Mouse (Mus musculus) ovary, adult 18-20 months (tissue): Measurements from ENCODE around the gene Proser3.

Source experiments
- DNase-seq: peaks from one replicate; pipeline ENCODE4 v3.0.0; 2022; ENCODE audit warnings: low spot score, mixed read lengths

Proser3 gene

GRCm38 (mm10) chr7:30579950-30580349, 27.9 kb upstream of the Proser3 start:
- DNase-seq = no peak

DNA sequence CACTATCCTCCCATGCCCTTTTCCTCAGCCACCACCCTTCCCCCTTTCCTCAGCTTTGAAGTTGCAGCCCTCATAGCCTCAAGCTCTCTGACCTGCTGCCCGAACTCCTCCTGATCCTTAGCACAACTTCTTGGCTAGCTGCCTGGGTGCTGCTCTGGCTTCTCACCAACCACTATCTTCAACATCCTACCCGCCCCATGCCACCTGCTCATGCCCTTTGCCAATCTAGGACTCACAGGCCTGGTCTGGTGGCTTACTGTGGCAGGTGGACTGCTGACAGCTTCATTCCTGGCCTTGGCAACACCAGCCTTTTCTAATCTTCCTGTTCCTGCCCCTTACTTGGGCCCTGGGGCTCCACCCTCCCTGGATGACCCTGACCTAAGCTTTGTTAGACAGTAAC, 20.9 kb upstream of the Proser3 start:
- peak; percentile 58 for DNase-seq

DNA sequence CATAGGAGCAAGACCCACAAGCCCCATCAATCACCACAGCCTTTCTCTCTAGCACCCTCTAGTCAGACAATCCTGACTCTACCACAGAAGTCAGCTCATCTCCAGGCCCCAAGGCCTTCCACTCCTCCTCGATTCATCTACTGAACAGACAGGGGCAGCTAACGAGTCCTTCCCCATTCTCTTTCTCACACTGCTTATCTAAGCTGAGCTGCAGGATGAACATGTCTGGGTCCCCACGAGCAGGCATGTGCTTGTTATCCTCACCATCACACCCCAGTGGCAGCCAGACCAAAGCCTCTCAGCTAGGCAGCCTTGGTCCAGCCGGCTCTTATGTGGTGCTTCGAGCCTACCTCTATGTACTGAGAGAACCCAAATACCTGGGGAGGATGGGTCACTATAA, 20.3 kb upstream of the Proser3 start:
- DNase-seq = no peak

- no peak for DNase-seq
Measured at GRCm38 (mm10) chr7:30567555-30567954, 15.5 kb upstream of the Proser3 start.

DNA sequence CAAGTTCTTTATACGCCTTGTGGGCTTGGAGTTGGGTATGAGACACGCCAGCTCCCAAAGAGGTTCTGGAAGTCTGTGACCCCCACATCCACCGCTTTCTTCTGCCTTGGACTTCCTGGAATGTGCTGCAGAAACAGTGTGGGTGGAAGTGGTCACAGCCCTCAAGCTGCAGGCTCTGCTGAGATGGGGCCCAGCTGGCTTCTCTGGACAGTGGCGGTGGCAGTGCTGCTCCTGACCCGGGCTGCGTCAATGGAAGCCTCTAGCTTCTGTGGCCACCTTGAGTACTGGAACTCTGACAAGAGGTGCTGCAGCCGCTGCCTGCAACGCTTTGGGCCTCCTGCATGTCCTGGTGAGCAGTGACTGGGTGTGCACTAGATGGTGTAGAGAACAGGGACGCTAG, 13.9 kb upstream of the Proser3 start:
- DNase-seq = no peak

DNA sequence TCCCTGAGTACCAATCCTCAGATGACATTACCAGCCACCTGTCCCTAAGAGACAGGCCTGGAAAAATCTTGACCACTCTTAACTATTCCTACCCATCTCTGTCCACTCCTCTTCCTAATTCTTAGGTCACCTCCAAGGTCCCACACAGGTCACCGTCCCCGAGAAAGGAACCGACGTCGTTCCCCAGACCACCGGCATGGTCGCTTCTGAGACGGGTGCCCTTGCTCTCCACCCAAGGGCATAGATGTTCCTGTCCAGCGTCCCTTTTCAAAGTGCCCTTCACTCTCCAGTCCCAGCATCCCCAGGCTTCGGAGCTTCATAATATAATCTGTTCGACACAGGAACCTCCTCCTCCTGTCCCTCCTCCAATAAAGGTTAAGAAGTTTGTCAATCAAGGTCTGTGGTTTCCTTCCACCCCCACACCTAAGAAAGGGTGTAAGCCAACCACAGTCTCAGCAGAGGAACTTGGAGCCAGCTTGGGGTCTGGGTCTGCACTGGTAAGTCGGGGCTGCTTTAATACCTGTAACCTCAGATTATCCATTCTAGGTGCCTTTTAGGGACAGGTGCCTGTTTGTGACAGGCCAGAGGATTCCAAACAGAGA, 13.0 kb upstream of the Proser3 start, which contains the start of gene Igflr1:
Gene Igflr1 (plus strand): TSS at position 458 of the 602 bp plus-strand sequence.
- DNase-seq = no peak

- DNase-seq = no peak
Measured at GRCm38 (mm10) chr7:30563906-30564280, 11.8 kb upstream of the Proser3 start.

- peak; percentile 96 for DNase-seq
Measured at GRCm38 (mm10) chr7:30563117-30563905, 11.2 kb upstream of the Proser3 start, which contains the start of the genes U2af1l4, Gm49396 and Psenen. U2af1l4 (plus strand) TSS chr7:30563301. Gm49396 (plus strand) TSS chr7:30563344. Psenen (minus strand) TSS chr7:30563627.

- no peak for DNase-seq
Measured at GRCm38 (mm10) chr7:30562526-30563116, 10.5 kb upstream of the Proser3 start.

- no peak for DNase-seq
Measured at GRCm38 (mm10) chr7:30560296-30560695, 8.2 kb upstream of the Proser3 start.

DNA sequence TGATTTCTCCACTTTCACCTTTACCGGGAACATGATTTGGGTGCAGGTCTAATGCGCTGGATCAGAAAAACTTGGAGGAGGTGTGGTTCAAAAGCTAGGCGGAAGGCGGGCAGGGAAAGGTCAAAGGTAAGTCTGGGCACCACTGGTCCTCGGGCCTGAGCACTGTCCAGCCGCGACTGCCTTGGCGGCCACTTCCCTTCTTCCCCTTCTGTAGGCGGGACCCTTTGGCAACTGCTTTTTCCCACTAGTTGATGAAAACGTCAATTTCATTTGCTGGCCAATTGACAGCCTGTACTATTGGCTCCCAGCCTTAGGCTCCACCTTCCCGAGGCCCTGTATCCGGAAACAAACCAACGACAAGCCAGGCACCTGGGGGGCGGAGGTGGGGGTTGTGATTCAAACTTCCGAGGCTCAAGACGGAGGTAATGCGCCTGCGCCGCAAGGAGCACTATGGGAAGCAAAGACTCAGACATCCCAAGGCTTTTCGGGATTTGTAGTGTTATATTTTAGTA, 7.4 kb upstream of the Proser3 start, which contains the start of gene Lin37:
Gene Lin37 (minus strand): TSS at position 396 of the 512 bp plus-strand sequence.
- peak; percentile 98 for DNase-seq

- no peak for DNase-seq
Measured at GRCm38 (mm10) chr7:30558656-30559442, 6.8 kb upstream of the Proser3 start.

DNA sequence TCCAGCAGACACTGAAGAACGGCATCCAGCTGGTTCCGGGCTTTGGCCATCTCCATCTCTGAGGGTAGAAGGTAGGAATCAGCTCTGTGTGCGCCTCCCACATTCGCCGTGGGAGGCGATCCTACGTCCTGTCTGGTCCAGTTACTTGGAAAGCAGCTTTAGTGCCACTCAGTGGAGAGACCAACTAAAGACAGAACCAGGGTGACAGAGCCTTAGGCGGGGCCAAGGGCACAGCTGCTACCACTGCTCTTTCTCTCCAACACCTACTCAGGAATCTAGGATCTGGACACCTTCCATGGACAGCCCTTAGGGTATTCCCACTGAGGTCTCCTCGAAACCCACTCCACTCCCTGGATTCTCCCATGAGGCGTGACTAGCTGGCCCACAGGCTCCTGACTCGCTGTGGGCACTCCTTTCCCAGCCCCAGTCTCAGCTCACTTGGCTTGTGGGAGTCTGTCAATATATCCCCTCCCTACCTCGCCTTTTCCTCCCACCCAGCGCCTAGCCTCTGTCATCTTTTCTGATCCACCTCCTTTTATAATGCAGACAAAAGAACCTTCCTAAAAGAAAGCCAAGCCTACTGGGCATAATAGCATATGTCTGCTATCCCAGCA, 5.9 kb upstream of the Proser3 start:
- no peak for DNase-seq

- no peak for DNase-seq
Measured at GRCm38 (mm10) chr7:30556894-30557536, 4.9 kb upstream of the Proser3 start.

DNA sequence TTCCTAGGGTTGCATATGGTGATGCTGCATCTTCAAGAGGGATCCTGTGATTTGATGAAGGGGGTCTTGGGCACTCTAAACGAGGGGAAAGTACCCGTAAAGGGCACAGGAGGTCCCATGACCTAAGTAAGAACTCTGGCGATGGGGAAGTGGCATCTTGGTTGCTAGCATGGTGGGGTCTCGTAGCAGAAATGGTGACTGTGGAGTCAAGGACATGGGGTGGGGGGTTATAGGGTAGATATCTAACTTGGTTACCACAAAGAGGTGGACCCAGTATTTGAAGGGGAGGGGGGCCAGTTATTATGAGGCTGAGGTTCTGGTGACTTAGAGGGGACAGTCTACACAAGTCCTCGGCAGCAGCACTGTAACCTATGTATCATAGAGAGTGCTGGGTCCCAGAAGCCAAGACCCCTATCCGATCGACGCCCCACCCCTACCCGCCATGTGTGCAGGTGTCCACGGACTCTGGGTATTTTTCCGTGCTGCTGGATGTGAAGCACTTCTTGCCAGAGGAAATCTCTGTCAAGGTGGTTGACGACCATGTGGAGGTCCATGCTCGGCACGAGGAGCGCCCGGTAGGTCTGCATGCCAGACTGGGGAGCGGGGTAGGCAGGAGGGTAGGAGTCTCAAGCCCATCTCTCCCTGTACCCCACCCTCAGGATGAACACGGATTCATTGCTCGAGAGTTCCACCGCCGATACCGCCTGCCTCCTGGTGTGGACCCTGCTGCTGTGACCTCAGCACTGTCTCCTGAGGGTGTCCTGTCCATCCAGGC, 1.9 kb upstream of the Proser3 start:
- no peak for DNase-seq

- DNase-seq = no peak
Measured at GRCm38 (mm10) chr7:30553021-30553589, 1.0 kb upstream of the Proser3 start.

DNA sequence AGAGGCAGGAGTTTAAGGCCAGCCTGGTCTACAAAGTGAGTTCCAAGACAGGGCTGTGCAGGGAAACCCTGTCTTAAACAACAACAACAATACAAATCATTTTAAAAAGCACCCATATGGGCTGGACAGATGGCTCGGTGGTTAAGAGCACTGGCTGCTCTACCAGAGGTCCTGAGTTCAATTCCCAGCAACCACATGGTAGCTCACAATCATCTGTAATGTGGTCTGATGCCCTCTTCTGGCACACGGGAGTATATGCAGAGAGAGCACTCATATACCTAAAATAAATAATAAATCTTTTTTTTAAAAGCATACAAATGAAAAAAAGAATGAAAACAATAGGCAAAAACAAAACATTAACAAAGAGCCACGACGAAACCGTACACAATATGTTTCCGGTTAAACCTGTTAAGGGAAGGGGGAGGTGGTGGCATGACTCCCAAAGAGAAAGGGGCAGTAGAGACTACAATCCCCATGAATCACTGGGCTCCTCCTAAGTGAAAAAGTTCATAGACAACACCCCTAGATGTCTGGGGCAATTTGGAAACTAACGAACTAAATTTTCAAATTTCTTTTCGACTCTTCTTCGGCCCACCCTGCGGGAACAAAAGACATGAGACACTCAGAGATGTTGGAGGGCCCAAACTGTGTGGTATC, 526 bp downstream of the Proser3 start:
- no peak for DNase-seq

- DNase-seq = no peak
Measured at GRCm38 (mm10) chr7:30550603-30551002, 1.5 kb downstream of the Proser3 start.

DNA sequence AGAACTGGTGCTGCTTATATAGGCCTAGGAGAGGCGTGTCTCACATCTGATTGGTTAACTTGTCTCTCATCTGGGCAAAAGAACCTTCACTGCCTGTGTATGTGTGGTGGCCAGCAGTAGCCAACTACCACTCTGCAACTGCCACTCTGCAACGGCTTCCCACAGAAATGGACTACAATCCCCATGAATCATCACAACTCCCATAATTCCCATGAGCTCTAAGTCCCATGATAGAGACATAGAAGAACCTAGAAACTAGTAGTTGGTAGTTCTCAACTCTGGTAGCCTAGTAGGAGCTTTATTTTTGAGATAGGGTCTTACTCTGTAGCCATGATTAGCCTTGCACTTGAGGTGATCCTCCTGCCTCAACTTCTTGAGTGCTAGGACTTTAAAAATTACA, 2.2 kb downstream of the Proser3 start:
- no peak for DNase-seq
